Mouse (Mus musculus) E14TG2a.4 (cell line): ENCODE results near the gene Olfr76.
"Not testable (repeated sequence)": the region's sequence is repeated elsewhere in the genome, so short reads cannot be mapped to it uniquely, and the experiment has no call there.

Experiments used
- H3K27me3 ChIP-seq: 2 replicates; pipeline ENCODE4 v1.6.1; 2014; ENCODE audit warnings: low read length, control low read depth; ENCODE audit not compliant: insufficient read depth
- H3K36me3 ChIP-seq: 2 replicates; pipeline ENCODE4 v1.6.1; 2014; ENCODE audit warnings: low read length, control low read depth; ENCODE audit not compliant: insufficient read depth
- H3K4me1 ChIP-seq: replicated peaks from 2 replicates; pipeline ENCODE4 v1.6.1; 2014; ENCODE audit warnings: low read depth, low read length, control low read depth
- H3K4me3 ChIP-seq: replicated peaks from 2 replicates; pipeline ENCODE4 v1.5.1; 2014; ENCODE audit warnings: mild to moderate bottlenecking, low read length
- H3K9me3 ChIP-seq: 2 replicates; pipeline ENCODE4 v1.6.1; 2014; ENCODE audit warnings: low read length, control low read depth
- CTCF ChIP-seq: conservative IDR thresholded peaks from 2 replicates; pipeline ENCODE4 v1.5.1; 2014; ENCODE audit warnings: low read length
- NANOG ChIP-seq: IDR thresholded peaks from 2 replicates; pipeline ENCODE4 v1.6.1; 2014; ENCODE audit warnings: borderline replicate concordance, low read length, mixed read lengths
- POU5F1 ChIP-seq: IDR thresholded peaks from 2 replicates; pipeline ENCODE4 v1.6.1; 2014; ENCODE audit warnings: low read length, borderline replicate concordance

The Olfr76 gene

GRCm38 (mm10) chr19:12103234-12103633, 19.8 kb downstream of the Olfr76 start, which contains the start of gene Olfr1427:
TSS of gene Olfr1427 (minus strand) at chr19:12103334.
- H3K36me3 ChIP-seq, result no peaks in the 10 kb centered on the region
- TF ChIP-seq CTCF (no peak), NANOG (no peak), POU5F1 (no peak)
- no peaks in the 10 kb centered on the region for H3K27me3 ChIP-seq
- no peak within 1 kb of the TSS for H3K4me3 ChIP-seq
- no peaks in the 10 kb centered on the region for H3K4me1 ChIP-seq
- H3K9me3 ChIP-seq, result no peaks in the 10 kb centered on the region

DNA sequence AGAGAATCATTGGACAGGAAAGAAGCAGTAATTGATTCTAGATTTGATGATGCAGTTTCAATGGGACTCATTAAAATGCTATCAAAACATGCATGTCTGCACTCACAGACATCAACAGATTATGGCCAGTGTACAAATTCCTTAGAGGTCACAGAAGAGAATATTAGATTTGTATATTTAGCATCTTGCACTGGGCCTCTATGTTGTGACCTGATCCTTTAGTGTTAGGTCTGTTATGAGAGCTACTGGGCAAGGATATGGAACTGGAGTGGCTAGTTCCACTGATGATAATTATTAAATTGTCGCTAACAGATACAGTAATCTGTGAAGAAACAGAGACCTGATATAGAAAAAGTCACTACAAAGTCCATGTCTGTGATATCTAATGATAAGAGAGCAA, 31.1 kb downstream of the Olfr76 start, which contains the start of gene Olfr1426:
TSS of gene Olfr1426 (minus strand) at position 101 of the 400 bp plus-strand sequence.
- Histone ChIP-seq H3K9me3 (peaks cover 5% of the 10 kb centered on the region; the same call in 1 of the 2 replicates), H3K27me3 (no peaks in the 10 kb centered on the region), H3K36me3 (no peaks in the 10 kb centered on the region), H3K4me3 (no peak within 1 kb of the TSS), H3K4me1 (no peaks in the 10 kb centered on the region)
- TF ChIP-seq NANOG (no peak), POU5F1 (no peak), CTCF (no peak)

GRCm38 (mm10) chr19:12077631-12078030, 45.4 kb downstream of the Olfr76 start, which contains the start of gene Olfr1425:
TSS of gene Olfr1425 (minus strand) at chr19:12077731.
- H3K27me3 ChIP-seq, H3K4me1 ChIP-seq, H3K4me3 ChIP-seq, H3K9me3 ChIP-seq, H3K36me3 ChIP-seq: not testable (repeated sequence)

GRCm38 (mm10) chr19:12069546-12069945, 53.5 kb downstream of the Olfr76 start:
- not testable (repeated sequence) for H3K4me3 ChIP-seq, H3K27me3 ChIP-seq, H3K4me1 ChIP-seq, H3K36me3 ChIP-seq
- peaks cover 32% of the 10 kb centered on the region for H3K9me3 ChIP-seq
- TF ChIP-seq NANOG, result peak; percentile 52
